Mouse (Mus musculus) left cerebral cortex, postnatal 36 days (tissue): ENCODE results near the gene Gm49387. TPM values are rescaled to one million over a fixed set of nuclear protein-coding genes. Genes with fewer than 3 reads are reported as not detected.
A peak's percentile ranks its signal among the peaks of the same experiment; 100 is the strongest.

Experiments
- DNase-seq, 2 experiments: peaks; one replicate each; pipeline ENCODE4 v3.0.0; 2021 to 2022; ENCODE audit warnings: low spot score in 2 of 2, mixed read lengths in 1 of 2
- intact Hi-C: fragments of 180-260 bp; cut with DNase I; formaldehyde crosslinking; loops from one replicate; pipeline ENCODE4 v1.15.1; 2025
- total RNA-seq, 2 experiments: library from RNA; stranded (reverse); gene quantifications; 2 replicates each; pipeline ENCODE4 v1.2.3; 2021

Gene Gm49387
- total RNA-seq = under 1 TPM in 1 of 2 experiments, not detected in 1; 0.44 TPM

- no peak for DNase-seq
- intact Hi-C loops = no loop called here
Measured at GRCm38 (mm10) chr14:31640346-31640889, at the start of gene Gm49387. Gene Gm49387 (minus strand): TSS chr14:31640878.

GRCm38 (mm10) chr14:31686231-31686630 lies 45.6 kb upstream of the Gm49387 start:
- intact Hi-C loops = no loop called here
- no peak for DNase-seq

GRCm38 (mm10) chr14:31685680-31686079 lies 45.0 kb upstream of the Gm49387 start:
- no peak for DNase-seq
- intact Hi-C loops = no loop called here

- no peak for DNase-seq
- intact Hi-C loops = no loop called here
Measured at GRCm38 (mm10) chr14:31684343-31685040, 43.8 kb upstream of the Gm49387 start.

- intact Hi-C loops = no loop called here
- no peak for DNase-seq
Measured at GRCm38 (mm10) chr14:31683610-31684009, 42.9 kb upstream of the Gm49387 start.

GRCm38 (mm10) chr14:31681931-31682555 lies 41.4 kb upstream of the Gm49387 start:
- intact Hi-C loops = no loop called here
- DNase-seq = no peak

GRCm38 (mm10) chr14:31681291-31681690 lies 40.6 kb upstream of the Gm49387 start:
- intact Hi-C loops = no loop called here
- DNase-seq = no peak

- intact Hi-C loops = no loop called here
- no peak for DNase-seq
Measured at GRCm38 (mm10) chr14:31680656-31681055, 40.0 kb upstream of the Gm49387 start.

- DNase-seq = peak in 1 of 2 experiments; percentile 2
- intact Hi-C loops = no loop called here
Measured at GRCm38 (mm10) chr14:31671635-31672320, 31.1 kb upstream of the Gm49387 start.

GRCm38 (mm10) chr14:31669642-31670490 lies 29.2 kb upstream of the Gm49387 start:
- intact Hi-C loops = no loop called here
- no peak for DNase-seq

GRCm38 (mm10) chr14:31669161-31669611 lies 28.5 kb upstream of the Gm49387 start:
- DNase-seq = peak; percentile 77 to 79
- intact Hi-C loops = no loop called here

- peak in 1 of 2 experiments; percentile 63 for DNase-seq
- intact Hi-C loops = no loop called here
Measured at GRCm38 (mm10) chr14:31668326-31668725, 27.6 kb upstream of the Gm49387 start.

- intact Hi-C loops = no loop called here
- no peak for DNase-seq
Measured at GRCm38 (mm10) chr14:31667741-31668140, 27.1 kb upstream of the Gm49387 start.

GRCm38 (mm10) chr14:31666931-31667705 lies 26.4 kb upstream of the Gm49387 start:
- DNase-seq = no peak
- intact Hi-C loops = no loop called here

- intact Hi-C loops = no loop called here
- DNase-seq = no peak
Measured at GRCm38 (mm10) chr14:31665566-31665940, 24.9 kb upstream of the Gm49387 start.

GRCm38 (mm10) chr14:31664903-31665565 lies 24.4 kb upstream of the Gm49387 start:
- DNase-seq = no peak
- intact Hi-C loops = no loop called here

- DNase-seq = no peak
- intact Hi-C loops = no loop called here
Measured at GRCm38 (mm10) chr14:31664100-31664902, 23.6 kb upstream of the Gm49387 start.
